Mouse (Mus musculus) ES-E14 (cell line): ENCODE measurements around the gene Ppfia2. TPM values are rescaled to one million over a fixed set of nuclear protein-coding genes. Genes with fewer than 3 reads are reported as not detected.
A peak's percentile ranks its signal among the peaks of the same experiment; 100 is the strongest.

Source experiments
- DNase-seq: peaks from one replicate; pipeline ENCODE4 v3.0.0-alpha.2; 2013; ENCODE audit warnings: low read depth, low spot score
- H3K27ac ChIP-seq: 2 replicates; pipeline ENCODE4 v1.5.1; 2012; ENCODE audit warnings: low read depth, mild to moderate bottlenecking, low read length, moderate library complexity, mixed read lengths; ENCODE audit not compliant: poor library complexity, insufficient read depth, severe bottlenecking
- H3K36me3 ChIP-seq: 2 replicates; pipeline ENCODE4 v1.6.1; 2012; ENCODE audit warnings: mild to moderate bottlenecking, low read length, moderate library complexity, mixed read lengths; ENCODE audit not compliant: control insufficient read depth, poor library complexity, insufficient read depth, severe bottlenecking
- H3K4me1 ChIP-seq, 2 experiments: fragments of 150-350 bp in 1 of 2; sonication (generic) in 1 of 2; 2 replicates each; pipeline ENCODE4 v1.6.1; 2012; ENCODE audit warnings: low read length in 2 of 2, mild to moderate bottlenecking in 1 of 2, mixed read lengths in 1 of 2; ENCODE audit not compliant: control insufficient read depth in 2 of 2, insufficient read depth in 2 of 2, poor library complexity in 1 of 2
- H3K4me3 ChIP-seq, 2 experiments: fragments of 150-350 bp in 1 of 2; sonication (generic) in 1 of 2; 2 replicates each; pipeline ENCODE4 v1.5.1; 2012; ENCODE audit warnings: low read length in 2 of 2, low read depth in 1 of 2, mild to moderate bottlenecking in 1 of 2, mixed read lengths in 1 of 2; ENCODE audit not compliant: insufficient read depth in 1 of 2, poor library complexity in 1 of 2, severe bottlenecking in 1 of 2
- H3K9ac ChIP-seq: 2 replicates; pipeline ENCODE4 v1.6.1; 2012; ENCODE audit warnings: low read depth, mild to moderate bottlenecking, low read length, mixed read lengths; ENCODE audit not compliant: poor library complexity, insufficient read depth, severe bottlenecking
- H3K9me3 ChIP-seq: fragments of 150-350 bp; sonication (generic); 2 replicates; pipeline ENCODE4 v1.6.1; 2012; ENCODE audit warnings: low read depth, mild to moderate bottlenecking, low read length; ENCODE audit not compliant: control insufficient read depth, insufficient read depth
- CHD2 ChIP-seq: IDR thresholded peaks from 2 replicates; pipeline ENCODE4 v1.6.1; 2014; ENCODE audit warnings: mild to moderate bottlenecking, low read depth, low read length, inconsistent platforms
- HCFC1 ChIP-seq: IDR thresholded peaks from 2 replicates; pipeline ENCODE4 v1.6.1; 2012; ENCODE audit warnings: low read length, inconsistent platforms, borderline replicate concordance; ENCODE audit not compliant: insufficient read depth
- MAFK ChIP-seq: IDR thresholded peaks from 2 replicates; pipeline ENCODE4 v1.6.1; 2014; ENCODE audit warnings: mild to moderate bottlenecking, low read depth, low read length, inconsistent platforms; ENCODE audit not compliant: insufficient read depth
- ZC3H11A ChIP-seq: IDR thresholded peaks from 2 replicates; pipeline ENCODE4 v1.6.1; 2012; ENCODE audit warnings: low read depth, mild to moderate bottlenecking, inconsistent platforms, low read length, borderline replicate concordance
- ZNF384 ChIP-seq: IDR thresholded peaks from 2 replicates; pipeline ENCODE4 v1.6.1; 2012; ENCODE audit warnings: low read depth, low read length, inconsistent platforms
- in situ Hi-C, 2 experiments: fragments of 600-800 bp; cut with MboI; formaldehyde crosslinking; loops; one replicate each; pipeline ENCODE4 v1.15.1; 2025; ENCODE audit warnings: low sequenced_read_pairs in 2 of 2, inconsistent platforms in 1 of 2; ENCODE audit not compliant: unreplicated experiment in 2 of 2
- total RNA-seq: library from RNA; depleted of rRNA; stranded (reverse); fragments of 300-350 nt; gene quantifications from 2 replicates; pipeline ENCODE4 v1.2.3, GENCODE M21; 2012; rRNA removed

Ppfia2 gene
- 0.09 and 0.11 TPM in 2 replicates for total RNA-seq

- in situ Hi-C loops: no loop called here
- no peaks in the 10 kb centered on the region for H3K4me1 ChIP-seq
- no peaks in the 10 kb centered on the region for H3K9me3 ChIP-seq
- no peak within 1 kb of the TSS for H3K27ac ChIP-seq
- TF ChIP-seq MAFK: no peak
- H3K9ac ChIP-seq: no peak within 1 kb of the TSS
- peak within 1 kb of the TSS; percentile 3 to 59; a peak in 3 of 4 replicates for H3K4me3 ChIP-seq
- peak; percentile 20 for DNase-seq
- H3K36me3 ChIP-seq: no peaks in the 10 kb centered on the region
Observed at GRCm38 (mm10) chr10:106469855-106470532, at the start of gene Ppfia2. Gene Ppfia2 (plus strand): TSS chr10:106470339.

DNA sequence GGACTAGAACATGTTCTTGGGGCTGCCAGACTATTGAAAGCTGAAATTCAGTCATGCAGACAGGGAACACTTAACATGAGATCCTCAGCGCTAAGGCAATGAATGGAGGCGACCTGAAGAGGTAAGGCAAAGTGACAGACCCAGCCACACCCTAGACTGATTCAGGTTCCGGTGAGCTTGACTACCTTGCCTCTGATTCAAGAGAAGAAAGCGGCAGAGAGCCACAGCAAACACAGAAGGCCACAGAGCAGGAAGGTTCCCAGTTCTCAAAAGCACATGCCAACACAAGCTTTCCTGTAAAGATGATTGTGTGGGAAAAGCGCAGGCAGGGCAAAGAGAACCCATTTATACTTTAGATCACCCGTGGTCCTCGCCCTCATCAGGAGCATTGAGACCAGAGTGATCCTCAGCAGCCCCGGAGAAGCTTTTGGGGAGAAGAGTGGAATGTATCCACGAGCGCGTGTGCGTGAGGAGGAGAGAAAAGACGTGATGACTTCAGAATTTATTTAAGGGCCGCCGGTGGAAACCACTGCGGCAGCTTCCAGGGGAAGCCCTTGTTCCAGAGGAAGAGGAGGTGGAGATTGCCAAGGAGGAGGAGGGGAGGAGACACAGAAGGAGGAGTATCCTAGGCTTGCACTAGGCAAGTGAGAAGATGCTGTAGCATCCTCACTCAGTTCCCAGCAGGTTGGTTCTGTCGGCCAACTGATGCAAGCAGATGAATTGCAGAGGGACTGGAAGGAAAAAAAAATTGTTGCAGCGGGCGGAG, 1.0 kb upstream of the Ppfia2 start:
- TF ChIP-seq ZC3H11A (no peak), ZNF384 (no peak), HCFC1 (no peak), CHD2 (no peak), MAFK (no peak)
- Histone ChIP-seq H3K4me1 (no peaks in the 10 kb centered on the region), H3K27ac (no peak overlapping the region), H3K36me3 (no peaks in the 10 kb centered on the region), H3K4me3 (no peak overlapping the region), H3K9me3 (no peaks in the 10 kb centered on the region), H3K9ac (no peak overlapping the region)
- no peak for DNase-seq
- in situ Hi-C loops: no loop called here

DNA sequence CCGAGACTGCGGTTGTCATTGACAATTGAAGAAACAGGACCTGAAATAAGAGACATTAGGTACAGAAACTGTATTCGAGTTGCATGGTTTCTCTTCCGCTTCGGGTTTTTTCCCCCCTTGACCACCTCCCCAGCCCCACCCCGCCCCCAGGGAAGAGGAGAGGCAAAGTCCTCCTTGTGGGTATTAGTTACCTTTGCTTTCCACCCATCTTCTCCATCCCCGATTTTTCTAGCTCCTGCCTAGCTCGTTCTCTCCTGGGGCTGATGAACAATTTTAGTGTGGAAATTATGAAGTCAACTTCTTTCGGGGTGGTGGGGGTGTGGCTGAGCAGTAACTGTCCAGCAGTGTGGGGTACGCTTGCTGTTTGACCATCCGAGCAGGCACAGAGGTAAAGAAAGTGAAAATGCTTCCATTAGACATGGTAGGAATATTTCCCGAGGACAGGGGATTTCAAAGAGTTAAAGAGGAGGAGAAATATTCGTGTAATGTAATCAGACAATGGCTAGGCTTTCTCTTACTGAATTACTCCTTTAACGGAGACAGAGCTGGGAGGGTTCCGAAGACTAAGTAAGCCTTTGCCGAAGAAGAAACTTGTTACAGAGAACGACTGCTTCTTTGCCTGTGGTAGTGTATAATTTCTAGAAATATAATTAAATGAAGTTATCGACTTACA, 530 bp downstream of the Ppfia2 start:
- DNase-seq: no peak
- Histone ChIP-seq H3K9me3 (no peaks in the 10 kb centered on the region), H3K4me3 (peak overlapping the region in 1 of 2 experiments; percentile 3; a peak in 1 of 4 replicates), H3K4me1 (no peaks in the 10 kb centered on the region), H3K9ac (no peak overlapping the region), H3K27ac (no peak overlapping the region), H3K36me3 (no peaks in the 10 kb centered on the region)
- TF ChIP-seq CHD2: no peak
- no peak for TF ChIP-seq ZC3H11A
- no peak for TF ChIP-seq ZNF384
- TF ChIP-seq HCFC1: no peak
- TF ChIP-seq MAFK: no peak
- in situ Hi-C loops: no loop called here

DNA sequence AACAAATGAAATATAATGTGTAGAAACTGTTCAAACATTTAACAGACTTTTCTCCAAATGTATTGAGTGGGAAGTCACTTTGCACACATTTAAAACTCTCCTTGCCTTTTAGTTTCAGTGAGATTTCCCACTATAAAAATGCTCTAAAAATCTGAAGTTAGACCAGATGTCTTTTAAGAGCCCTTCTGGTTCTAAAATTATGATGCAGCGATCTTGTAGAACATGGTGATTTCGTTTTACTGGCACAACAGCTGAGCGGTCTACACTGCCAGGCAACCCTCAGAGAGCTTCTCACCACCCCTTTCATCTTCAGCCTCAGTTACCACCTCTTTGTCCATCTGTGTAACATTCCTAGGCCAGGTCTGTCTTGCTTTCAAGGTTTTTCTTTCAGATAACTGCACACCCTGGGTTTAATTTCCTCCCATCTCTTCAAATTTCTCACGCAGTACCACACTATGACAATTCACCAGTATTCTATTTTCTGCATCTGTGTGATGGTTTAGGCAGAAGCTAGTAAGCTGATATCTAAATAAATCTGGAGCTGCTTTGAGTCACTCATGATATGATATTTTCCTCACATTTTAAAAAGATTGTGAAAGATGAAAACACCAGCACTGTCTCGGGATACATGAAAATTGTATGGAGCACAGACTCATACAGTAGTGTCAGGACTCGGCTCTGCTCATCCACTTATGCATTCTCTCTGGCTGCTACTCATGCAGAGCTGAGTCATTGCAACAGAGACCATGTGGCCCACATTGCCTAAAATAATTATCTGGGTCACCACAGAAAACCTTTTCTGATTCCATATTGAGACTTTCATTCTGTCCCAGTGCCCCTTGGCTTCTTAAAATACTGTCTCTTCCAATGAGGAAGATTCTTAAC, 39.4 kb downstream of the Ppfia2 start:
- Histone ChIP-seq H3K36me3 (no peaks in the 10 kb centered on the region), H3K27ac (no peak overlapping the region), H3K9me3 (no peaks in the 10 kb centered on the region), H3K9ac (no peak overlapping the region), H3K4me1 (no peaks in the 10 kb centered on the region), H3K4me3 (no peak overlapping the region)
- TF ChIP-seq MAFK (no peak), CHD2 (no peak), ZNF384 (no peak), ZC3H11A (no peak), HCFC1 (no peak)
- in situ Hi-C loops: no loop called here
- DNase-seq: no peak
